Mouse (Mus musculus) hindbrain, embryonic 15.5 days (tissue): Measurements from ENCODE around the gene Nle1. TPM values are rescaled to one million over a fixed set of nuclear protein-coding genes. Genes with fewer than 3 reads are reported as not detected.

Experiments used
- ATAC-seq: fragments of 200-750 bp; cut with Nextera tagmentation; 2 replicates; pipeline ENCODE4 v1.8.0; 2017; ENCODE audit warnings: low read depth, moderate number of reproducible peaks, moderate TSS enrichment; ENCODE audit not compliant: low FRiP score
- H3K27ac ChIP-seq: fragments of 300-500 bp; sonication (generic); replicated peaks from 2 replicates; pipeline ENCODE4 v1.5.1; 2015; ENCODE audit warnings: mild to moderate bottlenecking, inconsistent platforms
- H3K27me3 ChIP-seq: fragments of 300-500 bp; sonication (generic); 2 replicates; pipeline ENCODE4 v1.6.1; 2015; ENCODE audit warnings: control low read depth, inconsistent platforms
- H3K36me3 ChIP-seq: fragments of 300-500 bp; sonication (generic); 2 replicates; pipeline ENCODE4 v1.6.1; 2015; ENCODE audit warnings: control low read depth, inconsistent platforms
- H3K4me1 ChIP-seq: fragments of 300-500 bp; sonication (generic); replicated peaks from 2 replicates; pipeline ENCODE4 v1.6.1; 2015; ENCODE audit warnings: control low read depth, inconsistent platforms
- H3K4me2 ChIP-seq: fragments of 300-500 bp; sonication (generic); 2 replicates; pipeline ENCODE4 v1.6.1; 2015; ENCODE audit warnings: moderate library complexity, mild to moderate bottlenecking, inconsistent platforms
- H3K4me3 ChIP-seq: fragments of 300-500 bp; sonication (generic); 2 replicates; pipeline ENCODE4 v1.5.1; 2015; ENCODE audit warnings: mild to moderate bottlenecking, inconsistent platforms
- H3K9ac ChIP-seq: fragments of 300-500 bp; sonication (generic); 2 replicates; pipeline ENCODE4 v1.6.1; 2015; ENCODE audit warnings: inconsistent platforms
- H3K9me3 ChIP-seq: fragments of 300-500 bp; sonication (generic); 2 replicates; pipeline ENCODE4 v1.6.1; 2016; ENCODE audit warnings: control low read depth, inconsistent platforms
- WGBS: fragments of 180-500 bp; shearing (Covaris S2); methylation state at CpG from one replicate; pipeline ENCODE4 v1.1.7; 2015; 5-methylcytosine and 5-hydroxymethylcytosine counted together
- polyA plus RNA-seq: library from polyadenylated mRNA; unstranded; fragments of >200 nt; fragmentation: Nextera tagmentation; extraction: Ambion mirVana; gene quantifications from 2 replicates; pipeline ENCODE4 v1.2.1, GENCODE M21; 2015

Nle1 gene
- polyA plus RNA-seq, 1 experiment from 2014 or later, result 34.4 TPM

DNA sequence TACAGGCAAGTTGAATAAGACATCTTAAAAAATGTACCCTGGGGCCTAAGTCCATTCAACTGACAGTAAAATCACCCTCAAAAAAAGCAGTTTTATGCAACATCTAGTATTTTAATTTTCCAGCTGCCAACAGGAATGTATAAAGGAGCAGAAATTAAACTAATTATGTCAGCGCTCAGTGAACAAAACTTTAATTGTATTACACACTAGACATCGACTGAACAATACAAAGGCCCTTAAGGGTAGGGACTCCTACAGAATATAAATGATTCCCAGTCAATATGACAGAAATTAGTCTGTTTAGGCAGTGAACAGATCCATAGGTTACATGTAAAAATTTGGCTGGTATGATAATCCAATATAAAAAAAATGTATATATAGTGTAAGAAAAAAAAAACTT lies 45.2 kb downstream of the Nle1 start:
- no peaks in the 10 kb centered on the region for H3K27me3 ChIP-seq
- no peak overlapping the region for H3K4me2 ChIP-seq
- H3K9me3 ChIP-seq, result no peaks in the 10 kb centered on the region
- WGBS, result 28% methylated on average over 2 of the region's 2 CpGs
- H3K4me1 ChIP-seq, result peaks cover 11% of the 10 kb centered on the region; the same call in 1 of the 2 replicates
- H3K36me3 ChIP-seq, result no peaks in the 10 kb centered on the region
- H3K9ac ChIP-seq, result no peak overlapping the region
- H3K27ac ChIP-seq, result no peak overlapping the region
- no peak overlapping the region for H3K4me3 ChIP-seq
- ATAC-seq, result no peak

DNA sequence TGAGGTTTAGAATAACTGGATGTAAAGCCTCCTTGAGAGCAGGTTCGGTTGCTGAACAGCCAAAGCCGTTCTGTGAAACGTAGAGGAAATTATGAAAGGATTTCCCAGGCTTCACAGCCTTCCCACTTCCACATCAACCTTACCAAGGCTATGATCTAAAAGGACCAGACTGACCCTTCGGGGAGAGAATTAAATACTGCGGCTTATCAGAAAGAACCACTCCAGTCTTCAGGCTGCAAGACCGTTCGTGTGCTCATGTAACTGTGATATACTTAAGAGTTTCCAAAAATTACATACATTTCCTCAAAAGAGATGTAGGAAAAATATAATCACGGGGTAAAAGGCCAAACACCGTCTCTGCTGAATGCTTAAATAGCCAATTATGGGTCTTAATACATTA lies 45.6 kb downstream of the Nle1 start:
- WGBS, result 74% methylated on average over 9 of the region's 9 CpGs
- Histone ChIP-seq H3K9ac (no peak overlapping the region), H3K4me3 (no peak overlapping the region), H3K27ac (no peak overlapping the region), H3K9me3 (no peaks in the 10 kb centered on the region), H3K27me3 (no peaks in the 10 kb centered on the region), H3K4me2 (no peak overlapping the region), H3K36me3 (no peaks in the 10 kb centered on the region), H3K4me1 (peaks cover 11% of the 10 kb centered on the region; the same call in 1 of the 2 replicates)
- no peak for ATAC-seq

DNA sequence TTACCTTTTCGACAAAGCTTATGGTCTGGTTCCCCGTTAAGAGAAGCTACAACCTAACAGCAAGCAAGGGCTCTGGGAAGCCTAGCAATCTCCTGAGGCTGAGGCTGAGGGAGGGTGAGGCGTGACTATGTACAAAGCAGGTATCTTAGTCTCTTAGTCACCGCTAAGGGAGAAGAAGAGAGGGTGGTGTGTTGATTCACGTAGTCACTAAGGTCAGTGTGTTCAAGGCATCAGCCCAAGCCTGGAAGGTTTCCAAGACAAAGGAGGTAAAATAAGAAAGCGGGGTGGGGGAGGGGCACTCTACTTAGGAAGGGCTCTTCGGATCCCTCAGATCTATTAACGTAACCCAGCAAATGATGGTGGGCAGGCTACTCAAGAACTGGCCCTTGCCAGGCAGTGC lies 46.7 kb downstream of the Nle1 start:
- H3K27ac ChIP-seq, result no peak overlapping the region
- no peaks in the 10 kb centered on the region for H3K27me3 ChIP-seq
- H3K9me3 ChIP-seq, result no peaks in the 10 kb centered on the region
- no peak for ATAC-seq
- 69% methylated on average over 8 of the region's 8 CpGs for WGBS
- H3K9ac ChIP-seq, result no peak overlapping the region
- no peak overlapping the region for H3K4me2 ChIP-seq
- no peak overlapping the region for H3K4me3 ChIP-seq
- no peaks in the 10 kb centered on the region for H3K36me3 ChIP-seq
- H3K4me1 ChIP-seq, result peaks cover 11% of the 10 kb centered on the region; the same call in 1 of the 2 replicates

DNA sequence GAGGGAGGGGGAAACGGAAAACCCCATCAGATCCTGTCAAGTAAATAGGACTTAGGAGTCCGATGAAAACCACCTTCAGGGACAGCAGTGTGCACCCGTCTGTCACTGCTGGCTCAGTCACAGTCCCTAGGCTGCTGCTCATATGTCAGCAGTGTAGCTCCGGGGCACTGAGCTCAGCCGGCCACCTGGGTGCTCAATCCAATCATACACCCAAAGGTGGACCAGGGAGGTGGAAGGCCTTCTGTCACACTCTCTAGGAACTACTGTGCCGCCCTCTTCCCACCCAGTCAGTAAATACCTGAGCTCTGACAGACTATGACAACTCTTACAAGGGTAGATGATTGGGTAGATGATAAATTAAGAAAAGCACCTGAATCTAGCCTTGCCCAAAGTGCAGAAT lies 47.5 kb downstream of the Nle1 start:
- Histone ChIP-seq H3K27ac (no peak overlapping the region), H3K9me3 (no peaks in the 10 kb centered on the region)
- 88% methylated on average over 6 of the region's 6 CpGs for WGBS

DNA sequence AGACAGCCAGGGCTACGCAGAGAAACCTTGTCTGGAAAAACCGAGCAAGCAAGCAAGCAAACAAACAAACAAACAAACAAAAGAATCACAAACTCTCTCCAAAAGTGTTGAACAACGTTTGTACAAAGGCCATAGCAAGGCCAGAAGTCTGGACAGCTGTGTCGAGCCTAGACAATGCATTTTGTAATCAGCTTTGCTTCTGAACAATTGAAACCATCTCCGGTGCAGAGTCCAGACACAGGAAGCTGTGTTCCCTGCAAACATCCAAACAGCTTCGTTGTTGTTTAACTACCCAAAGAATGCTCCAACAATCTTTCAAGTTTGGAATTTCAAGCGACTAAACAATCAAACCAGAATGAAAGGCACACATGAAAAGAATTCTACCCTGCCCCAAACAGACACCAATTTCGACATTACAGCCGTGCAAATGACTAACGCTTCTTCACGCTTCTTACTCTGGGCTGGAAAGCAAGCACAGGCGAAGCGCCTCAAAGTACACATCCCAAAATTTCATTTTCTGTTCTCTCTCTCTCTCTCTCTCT lies 50.8 kb downstream of the Nle1 start:
- Histone ChIP-seq H3K4me3 (no peak overlapping the region), H3K4me1 (peaks cover 9% of the 10 kb centered on the region; the same call in 1 of the 2 replicates), H3K27ac (no peak overlapping the region), H3K9me3 (no peaks in the 10 kb centered on the region), H3K9ac (no peak overlapping the region), H3K4me2 (no peak overlapping the region), H3K36me3 (no peaks in the 10 kb centered on the region), H3K27me3 (no peaks in the 10 kb centered on the region)
- no peak for ATAC-seq
- 72% methylated on average over 13 of the region's 13 CpGs for WGBS

More for the DNA sequence above, 47.5 kb downstream of the Nle1 start:
- no peak overlapping the region for H3K9ac ChIP-seq
- H3K4me2 ChIP-seq, result no peak overlapping the region
- H3K36me3 ChIP-seq, result no peaks in the 10 kb centered on the region
- H3K27me3 ChIP-seq, result no peaks in the 10 kb centered on the region
- H3K4me3 ChIP-seq, result no peak overlapping the region
- H3K4me1 ChIP-seq, result peaks cover 15% of the 10 kb centered on the region
- ATAC-seq, result no peak

DNA sequence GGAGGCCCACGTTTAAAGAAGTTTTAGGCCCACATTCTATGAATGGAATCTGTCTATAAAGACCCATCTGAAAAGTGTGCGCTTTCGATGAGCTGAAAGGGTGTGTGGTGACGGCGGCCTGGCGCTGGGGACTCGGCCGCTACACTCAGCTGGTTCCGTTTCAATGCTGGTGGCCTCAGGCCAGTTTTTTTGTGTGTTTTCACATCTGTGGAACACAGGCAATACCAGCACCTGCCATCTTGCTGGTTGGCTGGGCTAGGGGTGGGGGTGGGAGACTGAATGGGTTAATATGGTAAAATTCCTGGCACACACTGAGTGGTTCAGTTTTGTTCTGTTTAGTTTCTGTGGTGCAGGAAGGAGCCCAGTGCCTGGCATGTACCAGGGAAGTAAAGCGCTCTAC lies 52.2 kb downstream of the Nle1 start:
- H3K4me2 ChIP-seq, result no peak overlapping the region
- peak; percentile 30; the same call in 1 of the 2 replicates for ATAC-seq
- WGBS, result 49% methylated on average over 10 of the region's 10 CpGs
- no peak overlapping the region for H3K27ac ChIP-seq
- H3K9me3 ChIP-seq, result no peaks in the 10 kb centered on the region
- no peaks in the 10 kb centered on the region for H3K36me3 ChIP-seq
- H3K9ac ChIP-seq, result no peak overlapping the region
- H3K4me3 ChIP-seq, result no peak overlapping the region
- peaks cover 9% of the 10 kb centered on the region; the same call in 1 of the 2 replicates for H3K4me1 ChIP-seq
- no peaks in the 10 kb centered on the region for H3K27me3 ChIP-seq

DNA sequence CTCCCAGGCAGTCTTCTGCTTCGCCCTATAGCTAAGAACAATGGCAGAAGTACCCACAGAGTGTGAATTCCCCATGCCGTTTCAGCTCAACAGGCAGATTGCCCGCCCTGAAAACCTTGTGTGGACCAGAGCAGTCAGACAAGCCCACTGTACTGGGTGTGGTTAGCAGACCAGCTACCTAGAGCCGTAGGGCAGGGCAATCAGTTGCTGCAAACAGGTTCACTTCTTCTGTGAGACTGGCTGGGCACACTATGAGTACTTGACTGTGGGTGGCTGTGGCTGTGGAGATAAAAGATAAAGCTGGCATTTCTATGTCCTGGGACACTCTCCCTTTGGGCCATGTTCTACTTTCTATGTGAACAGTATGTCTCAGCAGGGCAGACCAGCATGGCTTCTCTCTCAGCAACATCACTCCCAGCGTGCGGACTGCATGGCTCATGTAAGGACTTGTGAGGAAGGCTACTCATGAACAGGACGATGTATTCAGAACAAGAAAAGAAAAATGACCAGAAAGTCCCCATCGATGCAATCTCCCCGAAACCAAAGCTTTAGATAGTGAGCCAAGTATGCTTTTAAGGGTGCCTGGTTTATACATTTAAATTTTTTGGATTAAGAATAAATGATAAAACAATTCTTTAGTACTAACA lies 52.8 kb downstream of the Nle1 start:
- Histone ChIP-seq H3K4me2 (no peak overlapping the region), H3K9ac (no peak overlapping the region), H3K9me3 (no peaks in the 10 kb centered on the region), H3K27ac (no peak overlapping the region), H3K27me3 (no peaks in the 10 kb centered on the region), H3K36me3 (no peaks in the 10 kb centered on the region), H3K4me1 (peaks cover 9% of the 10 kb centered on the region; the same call in 1 of the 2 replicates), H3K4me3 (no peak overlapping the region)
- WGBS, result 73% methylated on average over 9 of the region's 9 CpGs
- ATAC-seq, result no peak

DNA sequence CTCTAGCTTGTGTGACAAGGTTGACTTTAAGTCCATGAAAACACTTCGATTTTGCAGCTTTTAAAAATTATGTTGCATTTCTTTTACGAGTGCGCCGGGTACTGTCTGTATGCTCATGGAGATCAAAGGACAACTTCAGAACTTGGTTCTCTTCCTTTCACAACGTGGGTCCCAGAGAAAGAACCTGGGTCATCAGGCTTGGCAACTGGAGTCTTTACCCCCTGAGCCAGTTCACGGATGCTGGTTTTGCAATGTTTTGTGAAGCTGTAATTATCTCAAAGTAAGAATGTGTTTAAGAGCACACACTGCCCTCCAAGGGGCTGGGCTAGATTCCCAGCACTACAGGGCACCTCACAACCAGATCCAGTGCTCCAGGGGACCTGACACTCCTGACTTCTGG lies 54.1 kb downstream of the Nle1 start:
- H3K9me3 ChIP-seq, result no peaks in the 10 kb centered on the region
- H3K4me1 ChIP-seq, result peaks cover 9% of the 10 kb centered on the region; the same call in 1 of the 2 replicates
- no peaks in the 10 kb centered on the region for H3K27me3 ChIP-seq
- H3K9ac ChIP-seq, result no peak overlapping the region
- 87% methylated on average over 6 of the region's 6 CpGs for WGBS
- no peaks in the 10 kb centered on the region for H3K36me3 ChIP-seq
- ATAC-seq, result no peak
- H3K4me2 ChIP-seq, result no peak overlapping the region
- H3K27ac ChIP-seq, result no peak overlapping the region
- no peak overlapping the region for H3K4me3 ChIP-seq

DNA sequence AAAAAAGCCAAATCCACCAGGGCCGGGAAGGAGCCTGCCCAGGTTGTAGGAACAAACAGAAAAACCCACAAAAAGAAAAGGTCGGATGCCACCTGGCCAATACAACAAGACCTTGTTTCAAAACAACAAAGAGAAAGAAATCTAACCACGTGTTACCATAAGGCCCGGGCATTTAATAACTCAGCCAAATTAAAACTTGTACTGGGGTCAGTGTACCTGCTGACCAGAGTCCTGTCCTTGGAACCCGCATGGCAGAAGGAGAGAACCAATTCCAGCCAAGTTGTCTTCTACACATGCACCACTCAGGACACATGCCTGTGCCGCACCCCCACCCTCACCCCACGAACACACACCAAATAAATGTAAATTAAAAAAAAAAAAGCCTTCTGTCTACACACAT lies 55.3 kb downstream of the Nle1 start:
- Histone ChIP-seq H3K4me3 (no peak overlapping the region), H3K9me3 (no peaks in the 10 kb centered on the region), H3K4me2 (no peak overlapping the region), H3K9ac (no peak overlapping the region), H3K4me1 (peaks cover 9% of the 10 kb centered on the region; the same call in 1 of the 2 replicates), H3K27ac (no peak overlapping the region), H3K27me3 (no peaks in the 10 kb centered on the region), H3K36me3 (no peaks in the 10 kb centered on the region)
- 94% methylated on average over 7 of the region's 7 CpGs for WGBS
- ATAC-seq, result no peak

DNA sequence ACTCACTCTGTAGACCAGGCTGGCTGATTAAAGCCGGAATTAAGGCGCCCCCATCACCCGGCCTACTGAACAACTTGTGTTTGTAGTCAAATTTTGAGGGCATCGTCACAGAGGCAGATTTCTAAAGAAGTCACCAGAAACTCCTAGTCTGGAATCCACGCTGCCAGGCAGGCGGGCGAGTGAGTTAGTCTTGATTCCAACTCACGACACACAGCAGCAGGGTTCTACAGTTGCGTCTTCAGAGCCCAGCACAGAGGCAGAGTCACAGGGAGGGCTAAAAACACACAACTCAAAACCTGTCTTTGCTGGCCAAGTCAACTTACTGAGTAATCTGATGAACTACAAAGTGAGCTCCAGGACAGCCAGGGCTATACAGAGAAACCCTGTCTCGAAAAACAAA lies 55.7 kb downstream of the Nle1 start:
- Histone ChIP-seq H3K9me3 (no peaks in the 10 kb centered on the region), H3K27me3 (no peaks in the 10 kb centered on the region), H3K36me3 (no peaks in the 10 kb centered on the region), H3K4me2 (no peak overlapping the region), H3K9ac (no peak overlapping the region), H3K27ac (no peak overlapping the region), H3K4me1 (peaks cover 9% of the 10 kb centered on the region; the same call in 1 of the 2 replicates), H3K4me3 (no peak overlapping the region)
- WGBS, result 86% methylated on average over 10 of the region's 10 CpGs
- no peak for ATAC-seq

DNA sequence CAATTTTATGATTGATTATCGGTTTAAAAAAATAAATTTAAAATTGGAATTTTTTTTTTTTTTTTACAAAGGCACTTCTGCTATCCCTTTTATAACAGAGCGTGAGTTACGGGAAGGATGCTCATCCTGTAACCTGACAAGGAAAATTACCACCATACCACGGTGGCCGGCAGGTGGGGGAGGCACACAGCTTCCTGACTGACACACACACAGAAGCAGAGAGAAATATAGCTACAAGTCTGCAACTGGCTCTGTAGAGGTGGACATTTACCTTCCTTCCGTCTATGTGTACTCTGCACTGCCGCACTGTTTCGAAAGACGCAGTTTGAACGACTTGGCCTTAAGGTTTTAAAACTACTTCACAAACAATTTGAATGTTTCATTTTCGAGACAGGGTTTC lies 56.1 kb downstream of the Nle1 start:
- no peak overlapping the region for H3K4me2 ChIP-seq
- H3K4me3 ChIP-seq, result no peak overlapping the region
- no peaks in the 10 kb centered on the region for H3K27me3 ChIP-seq
- H3K9ac ChIP-seq, result no peak overlapping the region
- H3K36me3 ChIP-seq, result no peaks in the 10 kb centered on the region
- H3K9me3 ChIP-seq, result no peaks in the 10 kb centered on the region
- 83% methylated on average over 11 of the region's 11 CpGs for WGBS
- H3K27ac ChIP-seq, result no peak overlapping the region
- no peak for ATAC-seq
- peaks cover 9% of the 10 kb centered on the region; the same call in 1 of the 2 replicates for H3K4me1 ChIP-seq
